Mouse (Mus musculus) bone marrow macrophage, adult 2 months (primary cell): ENCODE measurements around the gene Ttc29. TPM values are rescaled to one million over a fixed set of nuclear protein-coding genes. Genes with fewer than 3 reads are reported as not detected.

Experiments
- H3K27ac ChIP-seq: 2 replicates; pipeline ENCODE4 v1.5.1; 2012; ENCODE audit warnings: low read depth, low read length; ENCODE audit not compliant: insufficient read depth
- H3K4me1 ChIP-seq: 2 replicates; pipeline ENCODE4 v1.6.1; 2012; ENCODE audit warnings: low read length; ENCODE audit not compliant: control insufficient read depth, insufficient read depth
- H3K4me3 ChIP-seq: 2 replicates; pipeline ENCODE4 v1.5.1; 2012; ENCODE audit warnings: mild to moderate bottlenecking, low read length, moderate library complexity; ENCODE audit not compliant: insufficient read depth
- CTCF ChIP-seq: IDR thresholded peaks from 2 replicates; pipeline ENCODE4 v1.5.1; 2012; ENCODE audit warnings: low read depth, mild to moderate bottlenecking, low read length, moderate library complexity
- POLR2A ChIP-seq: IDR thresholded peaks from 2 replicates; pipeline ENCODE4 v1.6.1; 2012; ENCODE audit warnings: mild to moderate bottlenecking, low read depth, low read length, borderline replicate concordance
- polyA plus RNA-seq: library from polyadenylated mRNA; stranded (reverse); fragments of >200 nt; gene quantifications from 2 replicates; pipeline ENCODE4 v1.2.4, GENCODE M21; 2012; ENCODE audit not compliant: missing spikeins, insufficient read depth, insufficient read length

Gene Ttc29
- polyA plus RNA-seq, 1 experiment = not detected

GRCm38 (mm10) chr8:78315576-78315975, 102.5 kb downstream of the Ttc29 start:
- Histone ChIP-seq H3K4me3 (no peak overlapping the region), H3K27ac (no peak overlapping the region), H3K4me1 (no peaks in the 10 kb centered on the region)
- TF ChIP-seq POLR2A = no peak
- no peak for TF ChIP-seq CTCF

GRCm38 (mm10) chr8:78317666-78318065, 104.6 kb downstream of the Ttc29 start:
- no peak for TF ChIP-seq CTCF
- H3K4me1 ChIP-seq = no peaks in the 10 kb centered on the region
- H3K4me3 ChIP-seq = no peak overlapping the region
- H3K27ac ChIP-seq = no peak overlapping the region

GRCm38 (mm10) chr8:78323391-78323790, 110.3 kb downstream of the Ttc29 start:
- no peak overlapping the region for H3K4me3 ChIP-seq
- H3K27ac ChIP-seq = no peak overlapping the region
- H3K4me1 ChIP-seq = no peaks in the 10 kb centered on the region
- TF ChIP-seq CTCF = no peak
- no peak for TF ChIP-seq POLR2A

- no peak for TF ChIP-seq POLR2A
- no peak for TF ChIP-seq CTCF
- no peak overlapping the region for H3K4me3 ChIP-seq
- no peaks in the 10 kb centered on the region for H3K4me1 ChIP-seq
- H3K27ac ChIP-seq = no peak overlapping the region
Measured at GRCm38 (mm10) chr8:78340689-78341529, 127.8 kb downstream of the Ttc29 start.

GRCm38 (mm10) chr8:78342151-78342550, 129.1 kb downstream of the Ttc29 start:
- no peaks in the 10 kb centered on the region for H3K4me1 ChIP-seq
- H3K4me3 ChIP-seq = no peak overlapping the region
- H3K27ac ChIP-seq = no peak overlapping the region
- no peak for TF ChIP-seq POLR2A
- TF ChIP-seq CTCF = no peak

- Histone ChIP-seq H3K27ac (no peak overlapping the region), H3K4me1 (no peaks in the 10 kb centered on the region), H3K4me3 (no peak overlapping the region)
- no peak for TF ChIP-seq POLR2A
- no peak for TF ChIP-seq CTCF
Measured at GRCm38 (mm10) chr8:78344006-78344405, 130.9 kb downstream of the Ttc29 start.

- Histone ChIP-seq H3K27ac (no peak overlapping the region), H3K4me1 (no peaks in the 10 kb centered on the region), H3K4me3 (no peak overlapping the region)
- TF ChIP-seq CTCF (no peak), POLR2A (no peak)
Measured at GRCm38 (mm10) chr8:78345705-78346104, 132.6 kb downstream of the Ttc29 start.

- Histone ChIP-seq H3K27ac (no peak overlapping the region), H3K4me3 (no peak overlapping the region), H3K4me1 (no peaks in the 10 kb centered on the region)
- TF ChIP-seq CTCF (no peak), POLR2A (no peak)
Measured at GRCm38 (mm10) chr8:78346131-78346621, 133.1 kb downstream of the Ttc29 start.

GRCm38 (mm10) chr8:78353902-78354301, 140.8 kb downstream of the Ttc29 start:
- Histone ChIP-seq H3K4me3 (no peak overlapping the region), H3K27ac (no peak overlapping the region), H3K4me1 (no peaks in the 10 kb centered on the region)
- no peak for TF ChIP-seq CTCF
- TF ChIP-seq POLR2A = no peak

- Histone ChIP-seq H3K27ac (no peak overlapping the region), H3K4me1 (no peaks in the 10 kb centered on the region), H3K4me3 (no peak overlapping the region)
- TF ChIP-seq CTCF (no peak), POLR2A (no peak)
Measured at GRCm38 (mm10) chr8:78354801-78355200, 141.7 kb downstream of the Ttc29 start.

GRCm38 (mm10) chr8:78390756-78391155, 177.7 kb downstream of the Ttc29 start:
- TF ChIP-seq CTCF (no peak), POLR2A (no peak)
- no peak overlapping the region for H3K4me3 ChIP-seq
- H3K27ac ChIP-seq = no peak overlapping the region
- no peaks in the 10 kb centered on the region for H3K4me1 ChIP-seq

- TF ChIP-seq POLR2A = no peak
- TF ChIP-seq CTCF = no peak
- Histone ChIP-seq H3K27ac (no peak overlapping the region), H3K4me1 (no peaks in the 10 kb centered on the region), H3K4me3 (no peak overlapping the region)
Measured at GRCm38 (mm10) chr8:78419272-78419671, 206.2 kb downstream of the Ttc29 start.
